Mouse (Mus musculus) macrophage (primary cell): Measurements from ENCODE around the gene Cox7a2. TPM values are rescaled to one million over a fixed set of nuclear protein-coding genes. Genes with fewer than 3 reads are reported as not detected.

ENCODE experiments used
- H3K27ac ChIP-seq: fragments of 350-480 bp; formaldehyde crosslinking; 2 replicates; pipeline ENCODE4 v1.9.0; 2021
- H3K36me3 ChIP-seq: fragments of 350-480 bp; formaldehyde crosslinking; 2 replicates; pipeline ENCODE4 v1.9.0; 2021; ENCODE audit errors: inconsistent target
- H3K4me3 ChIP-seq: fragments of 350-480 bp; formaldehyde crosslinking; 2 replicates; pipeline ENCODE4 v1.9.0; 2021; ENCODE audit errors: inconsistent target
- H3K79me2 ChIP-seq: fragments of 350-480 bp; formaldehyde crosslinking; 2 replicates; pipeline ENCODE4 v1.9.0; 2021; ENCODE audit errors: inconsistent target
- WGBS: methylation state at CpG from one replicate; pipeline ENCODE4 v1.1.7; 2026; ENCODE audit warnings: inconsistent platforms; ENCODE audit not compliant: missing documents; 5-methylcytosine and 5-hydroxymethylcytosine counted together
- polyA plus RNA-seq: library from polyadenylated mRNA; stranded (reverse); fragments of 250-400 nt; gene quantifications from 3 replicates; pipeline ENCODE4 v1.2.4, GENCODE M21; 2018; ENCODE audit warnings: inconsistent platforms

Gene Cox7a2
- polyA plus RNA-seq, 1 experiment from 2014 or later = 77.7 TPM

- Histone ChIP-seq H3K4me3 (no peak overlapping the region), H3K27ac (no peak overlapping the region), H3K79me2 (no peaks in the 10 kb centered on the region), H3K36me3 (no peaks in the 10 kb centered on the region)
- WGBS = 85% methylated on average over 4 of the region's 4 CpGs
Observed at GRCm38 (mm10) chr9:79765329-79765728, 5.7 kb upstream of the Cox7a2 start.

GRCm38 (mm10) chr9:79762519-79762918 lies 2.8 kb upstream of the Cox7a2 start:
- Histone ChIP-seq H3K27ac (no peak overlapping the region), H3K79me2 (peaks cover 20% of the 10 kb centered on the region), H3K4me3 (no peak overlapping the region), H3K36me3 (no peaks in the 10 kb centered on the region)
- 23% methylated on average over 6 of the region's 6 CpGs for WGBS

- Histone ChIP-seq H3K27ac (peak overlapping the region; percentile 46), H3K79me2 (peaks cover 40% of the 10 kb centered on the region), H3K36me3 (peaks cover 15% of the 10 kb centered on the region), H3K4me3 (peak overlapping the region; percentile 98)
- 4% methylated on average over 14 of the region's 14 CpGs for WGBS
Observed at GRCm38 (mm10) chr9:79760076-79760475, 398 bp upstream of the Cox7a2 start.

- WGBS = 52% methylated on average over 4 of the region's 4 CpGs
- peaks cover 40% of the 10 kb centered on the region for H3K79me2 ChIP-seq
- no peak overlapping the region for H3K27ac ChIP-seq
- H3K4me3 ChIP-seq = no peak overlapping the region
- H3K36me3 ChIP-seq = peaks cover 41% of the 10 kb centered on the region
Observed at GRCm38 (mm10) chr9:79755311-79755710, 4.4 kb downstream of the Cox7a2 start.

DNA sequence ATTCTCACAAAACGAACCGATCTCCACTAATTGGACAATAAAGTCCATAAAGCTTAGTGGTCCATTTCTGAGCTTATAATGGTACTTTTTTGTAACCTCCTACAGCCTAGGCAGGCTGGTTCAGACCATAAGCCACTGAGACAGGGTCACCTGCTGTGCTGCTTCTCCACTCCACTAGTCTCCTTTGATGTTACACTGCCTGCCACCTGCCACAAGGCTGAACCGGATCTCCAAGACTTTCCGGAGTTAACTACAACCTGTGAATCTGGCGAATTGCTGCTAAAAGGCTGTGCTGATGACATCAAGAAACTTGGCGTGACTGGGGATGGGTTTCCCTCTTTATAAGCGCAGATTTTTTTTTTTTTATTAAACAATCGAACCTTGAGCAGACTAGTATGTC lies 7.8 kb downstream of the Cox7a2 start:
- H3K27ac ChIP-seq = no peak overlapping the region
- H3K36me3 ChIP-seq = peaks cover 41% of the 10 kb centered on the region
- H3K4me3 ChIP-seq = no peak overlapping the region
- WGBS = 94% methylated on average over 8 of the region's 8 CpGs
- H3K79me2 ChIP-seq = peaks cover 14% of the 10 kb centered on the region

DNA sequence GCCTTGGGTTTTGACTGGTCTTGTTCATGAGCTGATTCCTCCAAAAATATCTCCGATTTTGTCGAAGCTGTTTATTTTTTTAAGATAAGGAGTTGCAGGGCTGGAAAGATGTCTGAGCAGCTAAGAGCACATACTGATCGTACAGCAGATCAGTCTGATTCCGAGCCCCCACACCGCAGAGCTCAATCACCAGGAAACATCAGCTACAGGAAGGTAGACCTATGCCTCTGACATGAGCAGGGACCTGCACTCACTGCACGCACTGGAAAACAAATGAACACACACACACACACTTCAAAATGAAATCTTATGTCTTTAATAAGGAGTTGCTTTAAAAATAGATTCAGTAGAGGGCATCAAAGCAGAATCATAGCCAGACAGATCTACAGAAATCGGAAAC lies 9.0 kb downstream of the Cox7a2 start:
- Histone ChIP-seq H3K79me2 (peaks cover 2% of the 10 kb centered on the region; the same call in 1 of the 2 replicates), H3K4me3 (no peak overlapping the region), H3K27ac (no peak overlapping the region), H3K36me3 (peaks cover 33% of the 10 kb centered on the region; the same call in 1 of the 2 replicates)
- WGBS = 46% methylated on average over 7 of the region's 7 CpGs

- WGBS = 93% methylated on average over 4 of the region's 4 CpGs
- no peaks in the 10 kb centered on the region for H3K79me2 ChIP-seq
- H3K27ac ChIP-seq = no peak overlapping the region
- H3K4me3 ChIP-seq = no peak overlapping the region
- no peaks in the 10 kb centered on the region for H3K36me3 ChIP-seq
Observed at GRCm38 (mm10) chr9:79745036-79745435, 14.6 kb downstream of the Cox7a2 start.

DNA sequence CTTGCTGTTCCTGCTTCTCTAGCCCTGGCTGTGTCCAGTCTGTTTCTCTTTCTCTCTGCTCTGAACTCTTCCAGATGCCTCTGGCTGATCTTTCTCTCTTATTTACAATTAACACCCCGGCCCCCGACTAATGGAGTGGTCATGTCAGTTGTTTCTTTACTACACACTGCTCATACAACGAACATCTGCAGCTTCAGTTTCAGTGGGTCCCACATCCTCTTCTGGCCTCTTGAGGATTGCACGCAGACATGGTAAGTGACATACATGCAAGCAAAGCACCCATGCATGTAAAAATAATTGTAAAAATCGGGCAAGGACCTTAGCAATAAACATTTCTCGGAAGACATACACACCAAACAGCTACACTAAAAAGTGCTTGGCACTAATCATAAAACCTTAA lies 24.1 kb downstream of the Cox7a2 start:
- Histone ChIP-seq H3K79me2 (no peaks in the 10 kb centered on the region), H3K27ac (no peak overlapping the region), H3K36me3 (no peaks in the 10 kb centered on the region), H3K4me3 (no peak overlapping the region)
- 83% methylated on average over 6 of the region's 6 CpGs for WGBS

DNA sequence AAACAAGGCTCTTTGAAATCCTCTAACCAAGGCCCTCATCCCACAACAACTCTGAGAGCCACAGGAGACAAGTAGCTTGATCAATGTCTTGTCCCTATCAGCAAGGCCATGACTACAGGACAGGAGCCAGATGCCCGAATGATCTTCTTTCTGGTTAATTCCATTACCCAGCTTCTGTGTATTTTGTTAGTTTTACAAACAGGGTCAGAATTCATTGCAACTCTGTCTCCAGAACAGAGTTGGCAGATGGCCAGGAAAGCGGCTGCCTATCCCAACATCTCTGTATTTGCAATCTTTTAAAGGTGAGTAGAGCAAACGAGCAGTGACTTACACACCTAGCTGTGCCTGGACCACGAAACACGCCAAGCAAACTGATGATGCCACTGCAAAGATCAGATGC lies 29.4 kb downstream of the Cox7a2 start:
- H3K27ac ChIP-seq = no peak overlapping the region
- H3K4me3 ChIP-seq = no peak overlapping the region
- 77% methylated on average over 5 of the region's 5 CpGs for WGBS
- H3K36me3 ChIP-seq = no peaks in the 10 kb centered on the region
- H3K79me2 ChIP-seq = no peaks in the 10 kb centered on the region

DNA sequence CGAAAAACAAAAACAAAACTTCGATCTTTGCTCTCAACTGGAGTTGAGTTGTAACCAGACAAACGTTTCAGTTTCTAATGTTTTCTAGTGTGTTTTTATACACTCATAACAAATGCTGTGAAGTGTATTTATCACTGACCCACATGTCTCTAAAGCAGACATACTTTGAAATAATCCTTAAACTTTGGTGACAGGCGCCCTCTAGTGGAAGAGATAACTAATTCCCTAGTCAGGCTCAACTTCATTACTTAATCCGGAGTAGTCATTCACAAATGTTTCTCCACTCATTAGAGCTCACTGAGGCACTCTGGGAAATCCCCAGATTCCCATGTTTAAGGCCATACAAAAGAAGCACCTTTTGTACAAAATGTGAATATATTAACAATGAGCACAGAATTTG lies 36.6 kb downstream of the Cox7a2 start:
- Histone ChIP-seq H3K79me2 (no peaks in the 10 kb centered on the region), H3K4me3 (no peak overlapping the region), H3K27ac (no peak overlapping the region), H3K36me3 (no peaks in the 10 kb centered on the region)
- WGBS = 36% methylated on average over 5 of the region's 5 CpGs

DNA sequence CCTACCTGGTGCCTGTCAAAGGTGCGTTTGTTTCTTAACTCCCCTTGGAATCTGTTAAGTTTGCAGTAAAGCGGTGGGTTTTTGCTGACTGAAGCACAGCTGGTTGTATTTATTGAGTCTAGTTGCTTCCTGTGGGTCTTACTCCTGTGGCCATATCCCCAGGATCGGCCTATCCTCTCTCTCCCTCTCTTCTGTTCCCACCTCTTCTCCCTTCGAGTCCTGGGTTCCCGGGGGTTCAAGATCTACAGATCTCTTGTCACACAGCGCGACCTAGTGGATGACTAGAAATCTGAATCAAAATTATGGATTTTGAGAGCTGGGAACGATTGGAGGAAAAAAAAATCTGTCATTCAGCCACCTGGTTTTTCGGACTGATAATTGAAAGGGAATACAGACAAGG lies 38.6 kb downstream of the Cox7a2 start:
- WGBS = 13% methylated on average over 9 of the region's 9 CpGs

DNA sequence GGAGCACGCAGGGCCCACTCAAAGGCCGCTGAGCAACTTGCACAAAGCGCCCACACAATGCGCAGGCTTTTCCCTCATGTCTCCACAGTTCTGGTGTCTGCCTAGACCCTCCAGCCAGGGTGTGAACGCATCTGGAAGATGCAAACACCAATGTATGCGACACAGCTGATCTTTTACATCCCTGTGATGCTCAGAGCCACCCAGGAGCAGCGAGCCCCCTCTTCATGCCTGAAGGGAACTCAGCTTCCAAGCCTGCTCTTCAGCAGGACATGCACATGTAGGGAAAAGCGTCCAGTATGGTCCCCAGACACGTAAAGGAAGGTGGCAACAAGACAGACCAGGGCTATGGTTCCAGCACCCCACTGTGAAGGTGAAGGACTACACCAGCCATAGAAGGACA lies 39.5 kb downstream of the Cox7a2 start:
- WGBS = 42% methylated on average over 9 of the region's 9 CpGs
- no peak overlapping the region for H3K27ac ChIP-seq
- no peaks in the 10 kb centered on the region for H3K36me3 ChIP-seq
- no peaks in the 10 kb centered on the region for H3K79me2 ChIP-seq
- H3K4me3 ChIP-seq = no peak overlapping the region

More for the DNA sequence above, 38.6 kb downstream of the Cox7a2 start:
- H3K27ac ChIP-seq = no peak overlapping the region
- H3K4me3 ChIP-seq = no peak overlapping the region
- H3K79me2 ChIP-seq = no peaks in the 10 kb centered on the region
- no peaks in the 10 kb centered on the region for H3K36me3 ChIP-seq

- Histone ChIP-seq H3K27ac (no peak overlapping the region), H3K79me2 (no peaks in the 10 kb centered on the region), H3K4me3 (no peak overlapping the region), H3K36me3 (no peaks in the 10 kb centered on the region)
- WGBS = 2% methylated on average over 28 of the region's 28 CpGs
Observed at GRCm38 (mm10) chr9:79719451-79719850, 40.2 kb downstream of the Cox7a2 start.

DNA sequence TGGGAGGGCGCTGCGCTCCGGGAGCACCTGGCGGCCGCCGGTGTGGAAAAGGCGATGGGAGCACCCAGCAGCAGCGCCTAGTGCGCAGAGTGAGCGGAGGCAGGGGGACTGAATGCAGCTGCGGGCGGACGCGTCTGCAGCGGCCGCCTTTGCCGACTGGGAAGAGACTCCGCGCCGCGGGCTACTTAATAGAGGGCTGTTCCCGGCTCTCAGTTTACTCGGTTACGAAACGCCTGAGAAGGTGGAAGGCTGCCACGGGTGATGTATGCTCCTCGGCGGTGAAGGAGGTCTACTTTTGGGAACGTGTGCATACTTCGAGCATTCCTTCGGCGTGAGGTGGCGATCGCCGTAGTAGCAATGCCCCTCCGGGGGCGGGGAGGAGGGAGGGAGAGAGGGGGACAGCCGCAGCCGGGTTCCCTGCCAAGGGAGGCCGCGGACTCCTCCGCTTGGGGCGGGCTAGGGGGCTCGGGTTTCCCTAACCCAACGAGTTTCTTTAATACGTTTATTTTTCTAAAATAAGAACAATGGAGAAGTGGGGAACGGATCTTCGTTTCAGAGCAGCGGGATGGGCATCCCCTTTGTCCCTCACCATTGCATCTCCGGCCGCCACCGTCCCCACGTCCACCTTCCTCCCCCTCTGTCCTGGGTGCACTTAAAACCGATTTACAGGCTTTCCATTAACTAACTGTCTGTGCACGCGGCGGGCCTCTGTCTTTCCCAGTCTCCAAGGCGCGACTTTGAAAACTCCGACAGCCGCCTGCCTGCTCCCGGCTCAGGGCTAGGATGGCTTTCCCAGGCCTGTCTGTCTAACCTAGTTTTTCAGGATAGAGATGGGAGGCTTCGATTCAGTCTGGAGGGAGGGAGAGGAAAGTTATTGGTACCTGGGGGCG lies 41.0 kb downstream of the Cox7a2 start, which contains the start of gene Col12a1:
Gene Col12a1 (minus strand): TSS at position 351 of the 890 bp plus-strand sequence.
- WGBS = 3% methylated on average over 64 of the region's 64 CpGs
- H3K4me3 ChIP-seq = no peak within 1 kb of the TSS
- H3K36me3 ChIP-seq = no peaks in the 10 kb centered on the region
- H3K79me2 ChIP-seq = no peaks in the 10 kb centered on the region
- H3K27ac ChIP-seq = no peak within 1 kb of the TSS

DNA sequence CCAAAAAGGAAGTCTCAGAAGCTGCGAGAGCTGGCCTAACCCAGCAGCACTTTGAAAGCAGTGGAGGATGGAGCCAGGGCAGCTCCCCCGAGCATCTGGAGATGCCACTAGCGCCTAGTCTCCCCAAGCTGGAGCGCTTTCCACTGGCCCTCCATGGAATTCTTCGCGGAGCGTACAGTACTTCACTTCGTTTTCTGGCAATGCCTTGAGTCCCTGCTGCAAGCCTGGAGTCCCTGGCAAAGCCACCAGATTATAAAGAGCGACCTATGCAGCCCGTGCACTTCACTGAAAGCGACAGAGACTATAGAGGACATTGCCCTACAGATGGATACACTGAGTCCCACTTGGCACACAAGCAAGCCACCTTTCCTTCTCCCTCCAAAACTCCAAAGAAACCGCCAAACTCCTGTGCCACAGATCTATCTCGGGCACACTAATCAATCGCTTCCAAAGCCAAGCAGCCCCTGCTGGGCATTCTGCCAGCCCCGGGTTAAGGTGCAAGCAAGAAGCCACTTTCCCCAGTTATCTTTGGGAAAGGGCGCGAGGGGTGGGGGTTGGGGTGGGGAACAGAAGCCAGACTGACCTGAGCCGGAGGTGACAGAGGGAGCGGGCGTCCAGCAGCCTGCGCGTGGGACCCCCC lies 41.7 kb downstream of the Cox7a2 start:
- Histone ChIP-seq H3K36me3 (no peaks in the 10 kb centered on the region), H3K27ac (no peak overlapping the region), H3K79me2 (no peaks in the 10 kb centered on the region), H3K4me3 (no peak overlapping the region)
- 8% methylated on average over 22 of the region's 22 CpGs for WGBS
